Mouse (Mus musculus): Measurements from ENCODE around the gene Meis2.

GRCm38 (mm10) chr2:116064521-116064920, 1.1 kb downstream of the Meis2 start:
- no peak for TF ChIP-seq HCFC1 (IDR thresholded peaks at IDR 0.05; ENCODE audit: borderline replicate concordance, insufficient read depth, low read length)
- TF ChIP-seq MAFK (IDR thresholded peaks at IDR 0.05; ENCODE audit: insufficient read depth, low read depth, low read length): no peak
- no peak for TF ChIP-seq ZNF384 (IDR thresholded peaks at IDR 0.05; ENCODE audit: low read depth, low read length)
- no peak for TF ChIP-seq CHD2 (IDR thresholded peaks at IDR 0.05; ENCODE audit: low read depth, low read length)

Measured in ES-E14 (cell line).